In the genomic region with DNA sequence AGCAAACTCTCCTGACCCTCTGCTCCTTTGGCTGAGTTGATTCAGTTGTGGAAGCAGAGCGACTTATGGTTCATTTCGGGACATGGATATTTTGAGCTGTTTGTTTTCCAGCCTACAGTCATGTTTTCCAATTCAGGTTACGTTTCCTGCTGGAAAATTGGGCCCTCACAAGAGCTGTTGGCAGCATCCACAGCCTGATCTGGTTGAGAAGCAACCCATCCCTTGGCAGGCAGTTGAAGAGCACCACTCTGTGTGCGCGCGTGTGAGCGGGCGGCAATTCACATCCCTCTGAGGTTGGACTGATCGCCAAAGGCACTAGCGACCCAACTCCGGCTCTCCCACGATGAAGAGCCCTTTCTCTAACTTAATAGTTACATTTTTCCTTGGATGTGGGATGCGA, we compare ENCODE assay signal across 13 mouse cellular contexts.
DNase-seq lines count a peak whose midpoint lies in the region; ATAC-seq and TF ChIP-seq lines count a peak whose summit lies in the region.
"Had no signal": no experiment of that assay in that cellular context is flagged by ENCODE, and none has a peak within 500 bp of the region (broad histone marks: within the 10 kb centered on the region; RNA-seq: fewer than 3 reads in every experiment).

No protein-coding gene starts in this region.

- no peak overlapping the region for H3K4me2 ChIP-seq in kidney, embryonic 15.5 days
- H3K4me2 ChIP-seq in kidney, embryonic 16.5 days (replicated peaks; ENCODE audit: low read depth, low read length), result no peak overlapping the region
- H3K4me2 ChIP-seq: liver, embryonic 12.5 days; midbrain, embryonic 15.5 days; neural tube, embryonic 15.5 days had no signal

- H3K27me3 ChIP-seq in kidney, embryonic 15.5 days, result no peaks in the 10 kb centered on the region
- no peaks in the 10 kb centered on the region for H3K27me3 ChIP-seq in kidney, embryonic 16.5 days (ENCODE audit: insufficient read depth, low read length)
- H3K27me3 ChIP-seq: liver, embryonic 12.5 days; midbrain, embryonic 15.5 days; neural tube, embryonic 15.5 days had no signal

- peak; percentile 4 to 43 for DNase-seq in left cerebral cortex, postnatal 25 days (ENCODE audit: low spot score in 2 of 2)
- no peak for DNase-seq in left cerebral cortex, postnatal 36 days (ENCODE audit: low spot score in 2 of 2)
- DNase-seq in cerebellum, postnatal 14 days, result peak; percentile 47 to 81
- peak; percentile 6 to 16 for DNase-seq in layer of hippocampus, adult 2 months (ENCODE audit: low spot score in 2 of 2)
- peak; percentile 12 for DNase-seq in telencephalon, adult 2 months (ENCODE audit: low read depth, low spot score)
- DNase-seq: lung, postnatal 14 days had no signal

- H3K27ac ChIP-seq in layer of hippocampus, adult 2 months, result no peak overlapping the region
- H3K27ac ChIP-seq in kidney, embryonic 15.5 days, result no peak overlapping the region
- H3K27ac ChIP-seq in kidney, embryonic 16.5 days (ENCODE audit: low read length), result no peak overlapping the region
- H3K27ac ChIP-seq: left cerebral cortex, adult 2 months; liver, embryonic 12.5 days; midbrain, embryonic 15.5 days; neural tube, embryonic 15.5 days; stomach, postnatal 0 days had no signal

- no peak for TF ChIP-seq CTCF in layer of hippocampus, adult 2 months (conservative IDR thresholded peaks at IDR 0.05)

- H3K4me3 ChIP-seq in layer of hippocampus, adult 2 months, result peak overlapping the region; percentile 22; the same call in 1 of the 2 replicates
- H3K4me3 ChIP-seq in kidney, embryonic 15.5 days (replicated peaks), result no peak overlapping the region
- no peak overlapping the region for H3K4me3 ChIP-seq in kidney, embryonic 16.5 days (ENCODE audit: low read length)
- H3K4me3 ChIP-seq: left cerebral cortex, adult 2 months; liver, embryonic 12.5 days; midbrain, embryonic 15.5 days; neural tube, embryonic 15.5 days had no signal

- H3K36me3 ChIP-seq in kidney, embryonic 15.5 days, result no peaks in the 10 kb centered on the region
- H3K36me3 ChIP-seq in kidney, embryonic 16.5 days (ENCODE audit: insufficient read depth, low read length), result no peaks in the 10 kb centered on the region
- H3K36me3 ChIP-seq: liver, embryonic 12.5 days; midbrain, embryonic 15.5 days; neural tube, embryonic 15.5 days had no signal

- no peaks in the 10 kb centered on the region for H3K9me3 ChIP-seq in kidney, embryonic 15.5 days (replicated peaks)
- no peaks in the 10 kb centered on the region for H3K9me3 ChIP-seq in kidney, embryonic 16.5 days (ENCODE audit: low read length)
- H3K9me3 ChIP-seq: liver, embryonic 12.5 days; midbrain, embryonic 15.5 days; neural tube, embryonic 15.5 days had no signal

- no peak overlapping the region for H3K9ac ChIP-seq in kidney, embryonic 15.5 days
- H3K9ac ChIP-seq in kidney, embryonic 16.5 days (replicated peaks; ENCODE audit: low read length), result no peak overlapping the region
- H3K9ac ChIP-seq: liver, embryonic 12.5 days; midbrain, embryonic 15.5 days; neural tube, embryonic 15.5 days had no signal

- no peak for ATAC-seq in kidney, embryonic 15.5 days (replicated peaks; ENCODE audit: low FRiP score)
- ATAC-seq in kidney, embryonic 16.5 days (ENCODE audit: low FRiP score, low TSS enrichment), result no peak
- ATAC-seq: liver, embryonic 12.5 days; midbrain, embryonic 15.5 days had no signal

- intact Hi-C loops in left cerebral cortex, postnatal 25 days (cut with DNase I), result no loop called here
- intact Hi-C loops in left cerebral cortex, postnatal 36 days (cut with DNase I), result no loop called here

- 93% methylated on average over 13 of the region's 13 CpGs for WGBS in kidney, embryonic 15.5 days
- WGBS in kidney, embryonic 16.5 days, result 95% methylated on average over 13 of the region's 13 CpGs

- no peaks in the 10 kb centered on the region for H3K4me1 ChIP-seq in kidney, embryonic 15.5 days
- H3K4me1 ChIP-seq in kidney, embryonic 16.5 days (ENCODE audit: insufficient read depth, low read length), result no peaks in the 10 kb centered on the region
- H3K4me1 ChIP-seq: liver, embryonic 12.5 days; midbrain, embryonic 15.5 days; neural tube, embryonic 15.5 days had no signal

Comparison
In these comparisons a context has a peak if more than half of its experiments do, and no peak if none do; other contexts are left out.
1. DNase-seq: peak in left cerebral cortex, postnatal 25 days (2 of 2), cerebellum, postnatal 14 days (2 of 2), layer of hippocampus, adult 2 months (2 of 2) and telencephalon, adult 2 months (single experiment); none in left cerebral cortex, postnatal 36 days (0 of 2).